Mouse (Mus musculus) limb, embryonic 14.5 days (tissue): ENCODE measurements around the gene Ccl22. TPM values are rescaled to one million over a fixed set of nuclear protein-coding genes. Genes with fewer than 3 reads are reported as not detected.

Source experiments
- ATAC-seq: fragments of 200-750 bp; cut with Nextera tagmentation; 2 replicates; pipeline ENCODE4 v1.8.0; 2017; ENCODE audit warnings: low read depth, moderate number of reproducible peaks, moderate TSS enrichment; ENCODE audit not compliant: low FRiP score
- DNase-seq: peaks from one replicate; pipeline ENCODE4 v3.0.0-alpha.2; 2015; ENCODE audit warnings: low spot score
- H3K27ac ChIP-seq: fragments of 300-500 bp; sonication (generic); replicated peaks from 2 replicates; pipeline ENCODE4 v1.5.1; 2014; ENCODE audit warnings: low read depth, mild to moderate bottlenecking, low read length, moderate library complexity, mixed read lengths
- H3K27me3 ChIP-seq: fragments of 300-500 bp; sonication (generic); 2 replicates; pipeline ENCODE4 v1.6.1; 2014; ENCODE audit warnings: low read length, mixed read lengths; ENCODE audit not compliant: control insufficient read depth, insufficient read depth
- H3K36me3 ChIP-seq: fragments of 300-500 bp; sonication (generic); 2 replicates; pipeline ENCODE4 v1.6.1; 2014; ENCODE audit warnings: mild to moderate bottlenecking, low read length, moderate library complexity, mixed read lengths; ENCODE audit not compliant: control insufficient read depth, insufficient read depth
- H3K4me1 ChIP-seq: fragments of 300-500 bp; sonication (generic); 2 replicates; pipeline ENCODE4 v1.6.1; 2014; ENCODE audit warnings: antibody characterized with exemption, low read length, mixed read lengths; ENCODE audit not compliant: control insufficient read depth, insufficient read depth
- H3K4me2 ChIP-seq: fragments of 300-500 bp; sonication (generic); replicated peaks from 2 replicates; pipeline ENCODE4 v1.6.1; 2014; ENCODE audit warnings: low read depth, mild to moderate bottlenecking, low read length, moderate library complexity; ENCODE audit not compliant: severe bottlenecking
- H3K4me3 ChIP-seq: fragments of 300-500 bp; sonication (generic); replicated peaks from 2 replicates; pipeline ENCODE4 v1.5.1; 2014; ENCODE audit warnings: low read length
- H3K9ac ChIP-seq: fragments of 300-500 bp; sonication (generic); 2 replicates; pipeline ENCODE4 v1.6.1; 2014; ENCODE audit warnings: mild to moderate bottlenecking, low read depth, low read length, moderate library complexity; ENCODE audit not compliant: severe bottlenecking
- H3K9me3 ChIP-seq: fragments of 300-500 bp; sonication (generic); 2 replicates; pipeline ENCODE4 v1.6.1; 2016; ENCODE audit warnings: low read length; ENCODE audit not compliant: control insufficient read depth
- POLR2A ChIP-seq: fragments of 200-500 bp; IDR thresholded peaks from 2 replicates; pipeline ENCODE4 v1.8.0; 2012; ENCODE audit warnings: inconsistent platforms, mild to moderate bottlenecking, moderate library complexity, borderline replicate concordance; ENCODE audit not compliant: insufficient read depth, insufficient read length; ENCODE audit errors: extremely low read depth
- WGBS: fragments of 180-500 bp; shearing (Covaris S2); extraction: QIAGEN DNeasy Blood & Tissue Kit; methylation state at CpG from one replicate; pipeline ENCODE4 v1.1.7; 2014; 5-methylcytosine and 5-hydroxymethylcytosine counted together
- polyA plus RNA-seq, 2 experiments: library from polyadenylated mRNA; depleted of rRNA in 1 of 2; stranded (reverse) in 1 of 2; unstranded in 1 of 2; fragments of >200 nt; fragmentation: Nextera tagmentation in 1 of 2; extraction: Ambion mirVana in 1 of 2; gene quantifications; 2 replicates each; pipeline versions ENCODE4 v1.2.1 to v1.2.3; 2012 to 2014

The Ccl22 gene
- polyA plus RNA-seq, 2 experiments = 0.14 TPM; not detected in 1

- Histone ChIP-seq H3K36me3 (no peaks in the 10 kb centered on the region), H3K4me3 (no peak overlapping the region), H3K4me2 (no peak overlapping the region), H3K9ac (no peak overlapping the region), H3K4me1 (peaks cover 3% of the 10 kb centered on the region; the same call in 1 of the 2 replicates), H3K9me3 (no peaks in the 10 kb centered on the region), H3K27me3 (peaks cover 24% of the 10 kb centered on the region), H3K27ac (no peak overlapping the region)
- DNase-seq (no peak), ATAC-seq (no peak)
- TF ChIP-seq POLR2A = no peak
- WGBS = 88% methylated on average over 4 of the region's 4 CpGs
Measured at GRCm38 (mm10) chr8:94700421-94700935, 44.9 kb upstream of the Ccl22 start.

DNA sequence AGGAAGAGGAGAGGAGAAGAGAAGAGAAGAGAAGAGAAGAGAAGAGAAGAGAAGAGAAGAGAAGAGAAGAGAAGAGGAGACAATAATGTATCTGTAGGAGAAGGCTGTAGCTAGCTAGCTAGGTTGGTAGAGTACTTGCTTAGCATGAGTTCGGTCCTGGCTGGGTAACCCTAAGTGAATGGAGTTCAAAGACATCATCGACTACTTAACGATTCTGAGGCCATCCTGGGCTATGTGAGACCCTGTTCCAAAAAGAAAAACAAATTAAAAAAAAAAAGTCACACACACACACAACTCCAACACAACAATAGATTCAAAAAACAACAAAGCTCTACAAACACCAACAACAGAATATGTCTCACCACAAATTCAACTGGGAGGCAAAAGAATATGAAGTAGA lies 43.2 kb upstream of the Ccl22 start:
- H3K9me3 ChIP-seq = no peaks in the 10 kb centered on the region
- no peak overlapping the region for H3K4me2 ChIP-seq
- no peak overlapping the region for H3K4me3 ChIP-seq
- DNase-seq (no peak), ATAC-seq (no peak)
- no peak overlapping the region for H3K9ac ChIP-seq
- peaks cover 7% of the 10 kb centered on the region for H3K27me3 ChIP-seq
- no peaks in the 10 kb centered on the region for H3K36me3 ChIP-seq
- WGBS = 68% methylated on average over 3 of the region's 3 CpGs
- H3K27ac ChIP-seq = no peak overlapping the region
- TF ChIP-seq POLR2A = no peak
- no peaks in the 10 kb centered on the region for H3K4me1 ChIP-seq

GRCm38 (mm10) chr8:94702844-94703813 lies 42.3 kb upstream of the Ccl22 start:
- DNase-seq (peak; percentile 89), ATAC-seq (peak; percentile 83)
- Histone ChIP-seq H3K4me1 (no peaks in the 10 kb centered on the region), H3K36me3 (no peaks in the 10 kb centered on the region), H3K4me2 (peak overlapping the region; percentile 43), H3K27me3 (0 out of 2 replicates have a peak, but pooled peaks cover under 1% of the 10 kb centered on the region), H3K4me3 (peak overlapping the region; percentile 49), H3K27ac (no peak overlapping the region), H3K9me3 (no peaks in the 10 kb centered on the region), H3K9ac (peak overlapping the region; percentile 8; the same call in 1 of the 2 replicates)
- WGBS = under 1% methylated on average over 35 of the region's 35 CpGs
- no peak for TF ChIP-seq POLR2A

GRCm38 (mm10) chr8:94703972-94704668 lies 41.3 kb upstream of the Ccl22 start:
- H3K9me3 ChIP-seq = no peaks in the 10 kb centered on the region
- DNase-seq (peak; percentile 96), ATAC-seq (peak; percentile 91)
- no peak for TF ChIP-seq POLR2A
- H3K36me3 ChIP-seq = no peaks in the 10 kb centered on the region
- under 1% methylated on average over 35 of the region's 35 CpGs for WGBS
- H3K4me1 ChIP-seq = no peaks in the 10 kb centered on the region; the same call in 1 of the 2 replicates
- peak overlapping the region; percentile 72 for H3K4me2 ChIP-seq
- peak overlapping the region; percentile 49 for H3K4me3 ChIP-seq
- H3K27me3 ChIP-seq = no peaks in the 10 kb centered on the region
- H3K9ac ChIP-seq = peak overlapping the region; percentile 56
- no peak overlapping the region for H3K27ac ChIP-seq

- no peak for DNase-seq
- Histone ChIP-seq H3K36me3 (no peaks in the 10 kb centered on the region), H3K27me3 (no peaks in the 10 kb centered on the region), H3K4me2 (peak overlapping the region; percentile 72), H3K4me3 (peak overlapping the region; percentile 49), H3K4me1 (peaks cover 5% of the 10 kb centered on the region; the same call in 1 of the 2 replicates), H3K27ac (no peak overlapping the region), H3K9ac (peak overlapping the region; percentile 56), H3K9me3 (no peaks in the 10 kb centered on the region)
- 18% methylated on average over 9 of the region's 9 CpGs for WGBS
- no peak for ATAC-seq
- no peak for TF ChIP-seq POLR2A
Measured at GRCm38 (mm10) chr8:94704669-94704984, 40.8 kb upstream of the Ccl22 start.
